9 mouse cellular contexts compared by ENCODE assay signal in the genomic region with DNA sequence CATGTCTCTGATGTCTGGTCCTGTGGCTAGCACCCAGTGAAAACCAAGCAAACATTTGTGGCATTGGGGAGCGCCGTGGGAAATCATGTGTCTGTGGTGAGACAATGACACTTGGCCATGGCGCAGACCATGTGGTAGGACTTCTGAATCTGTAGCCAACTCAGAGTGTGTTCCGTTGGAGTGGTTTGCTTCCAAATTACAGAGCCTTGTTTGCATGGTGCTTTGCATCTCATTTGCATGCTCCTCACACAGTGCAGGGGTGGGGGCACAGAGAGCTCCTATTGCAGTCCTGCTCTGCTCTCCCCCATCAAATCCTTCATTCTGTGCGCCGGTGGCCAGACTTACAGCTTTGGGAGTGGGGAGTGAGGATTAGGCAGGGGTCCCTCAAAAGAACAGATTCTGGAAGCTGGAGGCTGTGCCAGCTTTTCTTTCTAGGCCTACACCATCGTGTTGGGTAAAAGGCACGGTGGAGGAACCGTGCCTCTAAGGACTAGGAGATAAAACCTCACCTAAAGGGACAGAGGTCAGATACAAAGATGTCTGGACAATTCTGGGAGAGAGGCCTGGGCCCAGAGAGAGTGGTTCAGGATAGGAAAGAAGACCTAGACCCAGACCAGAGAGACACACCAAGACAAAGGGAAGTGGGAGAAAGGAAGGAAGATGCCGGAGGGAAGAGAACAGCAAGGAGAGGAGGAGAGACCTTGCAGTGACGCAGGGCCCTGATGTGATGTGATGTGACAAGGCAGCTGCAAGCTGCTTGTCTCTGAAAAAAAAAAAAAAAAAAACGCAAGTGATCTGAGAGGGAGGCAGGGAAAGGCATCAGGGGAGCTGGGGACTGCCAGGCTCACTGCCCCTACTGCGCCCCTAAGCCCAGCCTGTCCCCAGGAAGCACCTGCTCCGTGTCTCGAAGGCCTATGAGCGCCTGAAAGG.
DNase-seq lines count a peak whose midpoint lies in the region; ATAC-seq lines count a peak whose summit lies in the region.
"Had no signal": no experiment of that assay in that cellular context is flagged by ENCODE, and none has a peak within 500 bp of the region (broad histone marks: within the 10 kb centered on the region; RNA-seq: fewer than 3 reads in every experiment).

No protein-coding gene starts in this region.

- 0 out of 2 replicates have a peak overlapping the region, but pooled peaks have one; percentile 28 for H3K27ac ChIP-seq in limb, embryonic 15.5 days

- ATAC-seq in limb, embryonic 15.5 days (ENCODE audit: insufficient number of reproducible peaks, low FRiP score, low TSS enrichment, low read depth), result no peak

- no peak overlapping the region for H3K9ac ChIP-seq in limb, embryonic 15.5 days

- no peaks in the 10 kb centered on the region for H3K9me3 ChIP-seq in limb, embryonic 15.5 days

- DNase-seq in embryo, embryonic 11 days, result peak; percentile 34
- no peak for DNase-seq in embryo, embryonic 10 days (ENCODE audit: low spot score)
- peak; percentile 66 to 84 for DNase-seq in layer of hippocampus, adult 18-20 months (ENCODE audit: low spot score in 2 of 2)
- peak; percentile 58 to 66 for DNase-seq in right cerebral cortex, postnatal 36 days (ENCODE audit: low spot score in 2 of 2)
- no peak for DNase-seq in kidney, postnatal 36 days
- DNase-seq in kidney, postnatal 14 days, result no peak
- no peak for DNase-seq in gastrocnemius, adult 18-20 months (ENCODE audit: low spot score)
- DNase-seq: kidney, adult 9 months had no signal

- no peak overlapping the region for H3K4me2 ChIP-seq in limb, embryonic 15.5 days

- 61% methylated on average over 16 of the region's 16 CpGs for WGBS in limb, embryonic 15.5 days

- H3K27me3 ChIP-seq in limb, embryonic 15.5 days, result no peaks in the 10 kb centered on the region

- H3K36me3 ChIP-seq in limb, embryonic 15.5 days, result no peaks in the 10 kb centered on the region

- peaks cover 16% of the 10 kb centered on the region for H3K4me1 ChIP-seq in limb, embryonic 15.5 days

- H3K4me3 ChIP-seq in limb, embryonic 15.5 days, result no peak overlapping the region

Comparison
In these comparisons a context has a peak if more than half of its experiments do, and no peak if none do; other contexts are left out.
1. DNase-seq: peak in embryo, embryonic 11 days (single experiment), layer of hippocampus, adult 18-20 months (2 of 2) and right cerebral cortex, postnatal 36 days (2 of 2); none in embryo, embryonic 10 days (single experiment), kidney, postnatal 36 days (0 of 2), kidney, postnatal 14 days (single experiment) and gastrocnemius, adult 18-20 months (single experiment).